Mouse (Mus musculus) frontal cortex, adult (tissue): ENCODE data around the gene Mup7.
"Not testable (repeated sequence)": the region's sequence is repeated elsewhere in the genome, so short reads cannot be mapped to it uniquely, and the experiment has no call there.

Experiments used
- ATAC-seq: cut with Nextera tagmentation; 2 replicates; pipeline ENCODE4 v1.9.2; 2017; ENCODE audit warnings: mild to moderate bottlenecking, moderate library complexity, mixed read lengths; ENCODE audit not compliant: low TSS enrichment

Gene Mup7

DNA sequence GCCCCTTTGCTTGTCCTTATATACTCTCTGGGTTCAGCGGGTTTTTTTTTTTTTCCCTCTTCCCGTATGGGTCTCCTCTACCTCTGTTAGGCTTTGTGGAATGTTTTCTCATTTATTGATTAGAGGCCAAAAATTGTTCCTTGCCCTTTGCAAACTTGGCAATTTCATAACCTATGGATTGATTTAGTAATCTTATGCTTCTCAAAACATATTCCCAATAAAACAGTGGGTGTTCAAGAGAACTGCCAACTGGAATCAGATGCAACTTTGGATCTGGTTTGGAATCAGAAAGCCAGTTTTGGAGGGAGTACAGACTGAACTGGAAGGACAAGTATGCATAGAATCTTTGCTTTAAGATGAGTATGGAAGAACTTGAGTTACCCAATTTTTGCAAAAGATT lies at the start of gene Mup7:
Mup7 (minus strand) TSS at position 101 of the 400 bp plus-strand sequence.
- ATAC-seq = not testable (repeated sequence)

GRCm38 (mm10) chr4:60079865-60080264 lies 9.6 kb upstream of the Mup7 start:
- not testable (repeated sequence) for ATAC-seq

GRCm38 (mm10) chr4:60029334-60030111 lies 40.8 kb downstream of the Mup7 start:
- not testable (repeated sequence) for ATAC-seq

- ATAC-seq = not testable (repeated sequence)
Measured at GRCm38 (mm10) chr4:60020141-60020540, 50.1 kb downstream of the Mup7 start.
